Mouse (Mus musculus) adrenal gland (tissue): ENCODE measurements around the gene Ddx47.

Experiments used
- intact Hi-C: fragments of 180-260 bp; cut with DNase I; formaldehyde crosslinking; loops from one replicate; pipeline ENCODE4 v1.15.1; 2025

Ddx47 gene

DNA sequence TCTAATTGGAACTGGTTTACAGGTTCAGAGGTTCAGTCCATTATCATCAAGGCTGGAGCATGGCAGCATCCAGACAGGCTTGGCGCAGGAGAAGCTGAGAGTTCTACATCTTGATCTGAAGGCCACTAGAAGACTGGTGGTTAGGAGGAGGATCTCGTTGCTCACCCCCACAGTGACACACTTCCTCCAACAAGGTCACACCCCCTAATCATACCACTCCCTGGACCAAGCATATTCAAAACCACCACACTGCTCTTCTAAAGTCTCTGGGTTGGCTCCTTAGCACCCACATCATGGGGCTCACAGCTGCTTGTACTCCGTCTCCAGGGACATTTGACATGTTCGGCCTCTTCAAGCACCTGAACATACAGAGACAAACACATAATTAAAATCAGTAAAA, 9.4 kb upstream of the Ddx47 start:
- intact Hi-C loops = no loop called here

GRCm38 (mm10) chr6:135006372-135006771, 5.0 kb upstream of the Ddx47 start:
- intact Hi-C loops = no loop called here

DNA sequence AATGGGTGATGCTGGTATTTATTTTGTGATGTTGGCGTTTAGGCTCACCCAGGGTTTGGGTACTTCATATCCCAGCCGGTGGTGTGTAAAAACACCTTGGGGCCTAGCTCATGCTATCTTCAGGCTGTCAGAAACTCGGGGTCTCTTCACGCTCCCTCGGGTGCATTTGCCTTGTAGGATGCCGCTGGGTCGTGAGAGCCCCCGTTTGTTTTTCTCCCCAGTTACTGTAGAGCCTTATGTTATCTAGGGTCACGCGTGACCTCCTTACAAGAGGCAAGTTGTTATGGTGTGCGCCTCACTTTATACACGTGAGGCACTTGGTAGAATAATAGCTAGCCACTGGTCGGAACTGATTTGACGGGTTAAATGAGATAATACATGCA, 313 bp downstream of the Ddx47 start:
- intact Hi-C loops = no loop called here

DNA sequence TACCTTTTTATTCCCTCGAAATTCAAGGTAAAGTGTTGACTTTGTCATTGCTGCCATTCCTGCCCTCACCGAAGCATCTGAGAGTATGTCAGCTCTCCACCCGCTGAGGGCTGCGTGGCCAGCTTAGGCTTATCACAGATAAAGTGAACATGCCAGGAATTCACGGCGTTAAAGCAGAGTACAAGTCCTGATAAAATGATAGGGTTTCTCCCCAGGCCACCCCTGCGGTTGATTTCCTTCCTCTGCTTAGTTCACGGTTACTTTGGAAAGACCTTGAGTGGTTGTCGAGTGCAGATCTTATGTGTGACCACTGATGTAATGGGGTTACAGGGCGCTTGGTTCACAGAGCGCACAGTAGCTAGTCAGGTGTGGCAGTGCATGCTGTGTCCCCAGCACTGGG, 5.8 kb downstream of the Ddx47 start:
- intact Hi-C loops = no loop called here

GRCm38 (mm10) chr6:135019564-135019963, 8.2 kb downstream of the Ddx47 start:
- intact Hi-C loops = no loop called here

- intact Hi-C loops = no loop called here
These were observed 10.2 kb downstream of the Ddx47 start for GRCm38 (mm10) chr6:135021633-135022032.

DNA sequence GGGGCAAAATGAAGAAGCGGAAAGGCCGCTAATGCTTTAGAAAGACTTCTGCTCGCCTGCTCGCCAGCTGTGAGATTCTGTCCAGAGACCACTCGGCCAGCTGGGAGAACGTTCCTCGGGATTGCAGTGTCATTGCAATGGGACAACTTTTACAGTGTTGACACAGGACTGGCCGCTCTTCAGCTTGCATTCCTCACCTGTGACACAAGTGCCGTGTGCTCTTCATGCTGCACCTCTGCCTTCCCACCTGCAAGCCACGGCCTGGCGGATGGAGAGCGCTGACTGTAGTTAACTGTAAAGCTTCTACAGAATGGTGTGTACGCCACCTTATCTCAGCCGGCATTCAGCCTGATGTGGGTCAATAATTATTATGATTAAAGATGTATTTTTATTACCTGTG, 12.0 kb downstream of the Ddx47 start:
- intact Hi-C loops = no loop called here

DNA sequence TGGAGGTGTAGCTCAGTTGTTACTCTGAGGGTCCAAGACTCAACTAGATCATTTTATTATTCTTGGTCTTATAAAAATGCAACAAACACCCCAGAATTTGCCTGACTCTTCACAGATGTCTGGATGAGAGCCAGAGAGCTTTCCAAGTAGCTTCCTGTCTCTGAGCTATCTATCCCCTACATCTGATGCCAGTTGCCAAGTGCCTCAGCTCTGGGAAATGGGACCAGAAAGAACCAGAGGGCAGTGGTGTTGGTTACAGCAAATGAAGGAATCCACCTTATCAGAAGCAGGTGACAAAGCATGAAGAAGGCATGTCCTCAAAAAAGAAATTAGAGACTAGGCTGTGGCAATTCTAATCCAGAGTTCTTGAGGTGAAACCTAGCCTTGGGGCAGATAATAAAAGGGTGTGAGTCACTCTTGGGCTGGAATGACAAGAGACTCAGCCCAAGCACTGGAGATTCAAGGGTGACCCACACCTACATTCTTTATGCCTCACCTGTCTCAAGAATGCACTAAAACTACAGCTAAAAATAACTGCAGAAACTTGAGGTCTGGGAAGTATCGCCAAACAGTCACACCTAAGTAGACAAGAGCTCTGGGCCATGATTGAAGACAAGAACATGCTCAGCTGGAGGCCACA, 13.5 kb downstream of the Ddx47 start:
- intact Hi-C loops = loop anchor here (5.0 kb wide), 1 partner anchor 62 kb away; no protein-coding TSS in a partner anchor

- intact Hi-C loops = loop anchor here (2.0 to 5.0 kb wide), 2 partner anchors 61 to 119 kb away; no protein-coding TSS in a partner anchor
These were observed 14.8 kb downstream of the Ddx47 start for GRCm38 (mm10) chr6:135026232-135026631.

DNA sequence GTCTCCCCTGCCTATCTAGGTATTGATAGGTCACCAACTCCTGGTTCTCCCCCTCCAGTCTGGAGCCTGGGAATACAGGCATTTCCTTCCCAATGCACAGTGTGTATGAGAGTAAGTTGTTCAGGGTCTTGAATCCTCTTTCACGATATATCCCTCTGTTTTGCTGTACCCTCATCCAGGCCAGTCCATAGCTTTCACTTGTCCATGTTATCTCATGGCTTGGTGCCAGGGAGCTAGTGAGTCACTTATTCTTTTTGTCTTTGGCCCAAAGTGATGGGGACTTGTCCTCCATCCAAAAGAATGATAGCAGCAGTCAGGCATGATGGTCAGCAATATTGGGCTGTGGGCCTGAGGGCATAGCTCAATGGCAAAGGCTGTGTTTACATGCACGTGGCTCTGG, 15.3 kb downstream of the Ddx47 start:
- intact Hi-C loops = loop anchor here (2.0 to 5.0 kb wide), 2 partner anchors 61 to 118 kb away; no protein-coding TSS in a partner anchor

GRCm38 (mm10) chr6:135029246-135029645, 17.8 kb downstream of the Ddx47 start:
- intact Hi-C loops = loop anchor here (5.0 kb wide), 1 partner anchor 58 kb away; no protein-coding TSS in a partner anchor

DNA sequence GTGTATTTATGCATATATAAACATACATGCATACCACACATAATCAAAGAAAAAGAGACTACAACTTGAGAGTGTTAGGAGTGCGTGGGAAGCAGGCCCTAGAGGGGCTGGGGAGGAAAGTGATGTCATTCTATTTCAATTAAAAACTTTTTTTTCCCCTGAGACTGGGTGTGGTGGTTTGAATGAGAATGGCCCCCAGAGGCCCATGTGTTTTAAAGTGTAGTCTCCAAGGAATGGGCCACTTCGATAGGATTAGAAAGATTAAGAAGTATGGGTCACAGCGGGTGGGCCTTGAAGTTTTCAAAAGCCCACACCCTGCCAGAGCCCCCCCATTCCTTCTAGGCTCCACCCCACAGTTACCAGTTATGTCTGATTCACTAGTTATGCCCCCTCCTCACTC, 27.3 kb downstream of the Ddx47 start:
- intact Hi-C loops = no loop called here

DNA sequence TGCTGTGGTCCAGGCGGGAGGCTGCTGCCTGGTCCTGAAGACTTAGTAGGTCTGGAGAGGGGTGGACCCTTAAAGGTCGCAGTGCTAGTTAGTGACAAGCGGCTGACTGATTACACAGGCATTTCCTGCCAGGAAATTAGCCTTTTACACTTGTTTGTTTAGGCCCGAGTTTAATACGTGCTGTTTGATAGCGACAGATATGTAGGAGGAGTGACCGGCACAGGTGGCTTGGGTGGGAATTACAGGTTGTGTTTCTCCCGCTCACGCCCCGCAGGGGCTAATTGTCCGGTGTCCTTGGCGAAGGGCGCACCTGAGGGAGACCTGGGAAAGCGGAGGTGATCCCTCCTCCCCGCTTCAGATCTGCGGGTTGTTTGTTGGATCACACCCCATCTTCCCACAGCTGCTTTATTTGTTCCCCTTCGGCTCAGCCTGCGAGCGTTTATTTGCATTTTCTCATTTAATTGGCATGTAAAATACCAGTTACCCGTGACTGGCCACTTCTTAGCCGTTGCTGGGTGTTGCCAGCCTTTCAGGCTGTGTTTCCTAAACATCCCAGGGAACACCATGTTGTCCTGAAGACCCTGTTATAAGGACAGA, 29.0 kb downstream of the Ddx47 start:
- intact Hi-C loops = no loop called here

DNA sequence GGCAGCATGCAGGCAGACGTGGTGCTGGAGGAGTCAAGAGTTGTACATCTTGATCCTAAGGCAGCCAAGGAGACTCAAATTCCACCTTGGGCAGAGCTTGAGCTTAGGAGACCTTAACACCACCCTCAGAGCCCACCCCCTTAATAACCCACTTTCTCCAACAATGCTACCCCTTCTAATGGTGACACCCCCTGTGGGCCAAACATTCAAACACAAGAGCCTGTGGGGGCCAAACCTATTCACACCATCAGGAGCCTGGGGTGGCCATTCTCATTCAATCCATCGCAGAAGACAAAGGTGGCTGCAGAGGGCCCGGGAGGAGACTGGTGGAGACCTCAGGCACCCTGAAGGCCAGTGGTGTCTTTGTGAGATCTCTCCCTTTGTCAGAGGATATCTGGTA, 30.5 kb downstream of the Ddx47 start:
- intact Hi-C loops = no loop called here

- intact Hi-C loops = no loop called here
These were observed 35.9 kb downstream of the Ddx47 start for GRCm38 (mm10) chr6:135047276-135047675.

- intact Hi-C loops = no loop called here
These were observed 37.1 kb downstream of the Ddx47 start for GRCm38 (mm10) chr6:135048509-135048908.

DNA sequence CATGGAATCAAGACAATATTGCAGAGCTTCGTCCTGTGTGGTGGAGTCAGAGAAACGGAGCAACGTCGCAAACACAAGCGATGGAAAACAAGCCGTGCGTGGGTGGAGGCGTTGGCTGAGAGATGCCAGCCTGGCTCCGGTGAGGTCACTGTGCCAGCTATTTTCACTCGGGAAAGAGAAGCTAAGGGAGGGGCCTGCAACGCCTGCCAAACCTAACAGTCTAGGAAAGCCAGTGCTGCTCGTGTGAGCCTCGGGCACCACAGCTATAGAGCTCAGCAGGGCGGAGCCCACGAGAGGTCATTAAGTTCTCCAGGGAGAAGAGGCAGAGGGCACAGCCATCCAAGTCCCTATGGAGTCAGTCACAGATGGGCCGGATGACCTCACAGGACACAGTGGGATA, 37.5 kb downstream of the Ddx47 start:
- intact Hi-C loops = no loop called here

DNA sequence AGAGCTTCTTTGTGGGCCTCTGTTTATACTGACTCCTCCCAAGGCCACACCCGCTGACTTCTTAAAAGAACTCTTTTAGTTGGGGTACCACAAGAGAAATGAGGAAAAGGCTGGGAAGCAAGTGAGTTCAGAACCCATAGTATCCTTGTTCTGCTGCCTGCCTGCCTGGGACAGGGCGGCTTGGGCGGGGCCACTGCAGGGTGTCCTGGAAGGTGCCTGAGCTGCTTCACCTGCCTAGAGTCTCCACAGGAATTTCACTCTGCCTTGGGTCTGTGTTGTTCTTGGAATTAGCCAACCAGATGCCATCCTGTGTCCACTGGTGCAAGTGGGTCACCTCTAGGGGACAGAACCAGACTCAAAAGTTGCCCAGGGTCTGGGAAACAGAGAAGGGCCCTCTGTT, 42.4 kb downstream of the Ddx47 start:
- intact Hi-C loops = no loop called here

- intact Hi-C loops = no loop called here
These were observed 44.5 kb downstream of the Ddx47 start for GRCm38 (mm10) chr6:135055882-135056281.

DNA sequence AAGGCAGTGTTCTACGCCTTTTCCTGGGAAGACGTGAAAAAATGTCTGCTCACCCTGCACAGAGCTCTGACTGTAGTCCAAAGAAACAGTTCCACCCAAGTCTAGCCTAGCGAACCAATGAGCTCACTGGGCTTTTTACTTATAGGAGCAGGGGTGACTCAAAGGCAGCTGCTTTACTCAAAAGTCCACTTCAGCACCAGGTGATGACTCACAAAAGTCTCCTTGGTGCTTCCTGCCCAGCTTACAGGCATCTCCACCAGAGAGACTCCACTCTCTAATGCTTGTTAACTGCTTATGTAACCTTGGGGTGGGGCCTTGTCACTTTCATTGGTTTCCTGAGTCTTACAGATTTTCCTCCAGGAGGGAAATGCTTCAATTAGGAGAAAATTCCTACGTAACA, 49.3 kb downstream of the Ddx47 start:
- intact Hi-C loops = no loop called here

GRCm38 (mm10) chr6:135064621-135065020, 53.2 kb downstream of the Ddx47 start:
- intact Hi-C loops = no loop called here

DNA sequence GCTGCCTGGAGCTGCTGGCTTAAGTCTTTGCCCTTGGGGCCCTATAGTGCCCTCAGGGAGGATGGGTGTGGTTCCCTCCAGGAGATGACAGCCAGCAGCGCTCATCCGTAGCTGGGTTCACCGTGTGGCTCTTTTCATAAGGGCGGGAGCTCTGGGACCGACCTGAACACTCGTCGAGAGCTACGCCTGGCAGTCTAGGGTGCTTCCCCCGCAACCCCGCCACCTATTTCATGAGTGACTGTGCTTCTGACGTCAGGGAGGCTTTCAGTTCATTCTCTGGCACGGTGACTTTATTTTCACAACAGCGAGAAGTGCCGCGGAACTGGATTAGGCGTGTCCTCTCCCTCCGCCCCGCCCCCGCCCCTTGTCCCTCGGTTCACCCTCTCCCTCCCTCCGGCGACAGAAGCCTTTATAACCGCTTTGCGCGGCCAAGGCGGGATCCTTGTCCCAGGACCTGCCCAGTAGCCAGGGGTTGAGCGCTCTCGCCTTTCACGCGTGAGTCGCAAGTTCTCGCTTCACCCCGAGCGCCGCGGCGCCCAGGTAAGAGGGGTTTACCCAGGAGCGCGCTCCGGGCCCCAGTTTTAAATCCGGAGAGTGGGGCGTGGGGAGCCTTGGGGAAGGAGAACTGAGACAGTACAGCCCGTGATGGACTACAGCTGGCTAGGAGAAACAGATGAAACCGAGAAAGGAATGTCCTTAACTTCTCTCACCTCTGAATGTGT, 54.0 kb downstream of the Ddx47 start, which contains the start of gene Gprc5a:
Gene Gprc5a (plus strand): TSS at position 416 of the 722 bp plus-strand sequence.
- intact Hi-C loops = no loop called here
